Mouse (Mus musculus): Measurements from ENCODE around the gene Tor1b. TPM values are rescaled to one million over a fixed set of nuclear protein-coding genes. Genes with fewer than 3 reads are reported as not detected.

Gene Tor1b
- polyA plus RNA-seq, 1 experiment = 27.1 TPM

GRCm38 (mm10) chr2:30923099-30923498 is 29.7 kb upstream of the Tor1b start:
- TF ChIP-seq POLR2A (IDR thresholded peaks at IDR 0.05; ENCODE audit: insufficient read length, low read depth) (no peak), REST (IDR thresholded peaks at IDR 0.05; ENCODE audit: insufficient read depth, insufficient read length) (no peak), POLR2AphosphoS2 (IDR thresholded peaks at IDR 0.05; ENCODE audit: insufficient read length, low read depth) (no peak), MAX (IDR thresholded peaks at IDR 0.05; ENCODE audit: low read depth) (no peak), SRF (IDR thresholded peaks at IDR 0.05; ENCODE audit: control insufficient read depth, insufficient read length, low read depth) (no peak), TCF3 (IDR thresholded peaks at IDR 0.05; ENCODE audit: insufficient read length, low read depth) (no peak), USF1 (IDR thresholded peaks at IDR 0.05; ENCODE audit: low read depth) (no peak), MYOD1 (IDR thresholded peaks at IDR 0.05; ENCODE audit: control insufficient read depth in 1 of 3, insufficient read length in 2 of 3, low read depth in 2 of 3) (no peak), CEBPB (IDR thresholded peaks at IDR 0.05; ENCODE audit: insufficient read depth, poor library complexity, severe bottlenecking) (no peak)
- no peaks in the 10 kb centered on the region for H3K27me3 ChIP-seq (ENCODE audit: control insufficient read depth, insufficient read depth, insufficient read length)
- H3K36me3 ChIP-seq (ENCODE audit: control insufficient read depth, insufficient read depth) = no peaks in the 10 kb centered on the region
- H3ac ChIP-seq (ENCODE audit: control insufficient read depth, insufficient read length) = no peak overlapping the region
- H3K4me3 ChIP-seq = no peak overlapping the region
- no peak overlapping the region for H3K4me2 ChIP-seq (ENCODE audit: low read depth)
- H3K79me2 ChIP-seq (ENCODE audit: control insufficient read depth, insufficient read depth) = no peaks in the 10 kb centered on the region

DNA sequence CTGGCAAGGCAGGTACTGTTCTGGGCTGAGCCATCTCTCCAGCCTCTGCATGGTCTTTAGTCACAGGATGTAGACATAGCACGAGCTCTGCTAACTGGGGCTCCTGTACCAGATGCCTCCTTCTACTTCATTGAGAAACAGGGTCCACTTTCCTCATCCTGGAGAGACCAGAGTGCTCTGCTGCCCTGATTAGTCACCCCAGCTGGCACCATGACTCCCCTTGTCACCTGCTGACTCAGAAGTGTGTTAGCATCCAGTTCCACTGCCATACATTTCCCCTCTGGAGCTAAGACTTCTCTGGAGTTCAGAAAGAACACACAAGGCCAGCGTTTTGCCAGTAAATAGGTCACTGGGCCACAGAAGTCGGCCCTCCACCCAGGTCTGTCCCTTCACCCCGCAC is 27.6 kb upstream of the Tor1b start:
- Histone ChIP-seq H3K4me3 (no peak overlapping the region), H3K4me2 (ENCODE audit: low read depth) (no peak overlapping the region), H3ac (ENCODE audit: control insufficient read depth, insufficient read length) (no peak overlapping the region), H3K36me3 (ENCODE audit: control insufficient read depth, insufficient read depth) (no peaks in the 10 kb centered on the region), H3K27me3 (ENCODE audit: control insufficient read depth, insufficient read depth, insufficient read length) (no peaks in the 10 kb centered on the region), H3K79me2 (ENCODE audit: control insufficient read depth, insufficient read depth) (no peaks in the 10 kb centered on the region)
- TF ChIP-seq MYOG (IDR thresholded peaks at IDR 0.05; ENCODE audit: control insufficient read depth in 1 of 3, insufficient read depth in 1 of 3, insufficient read length in 2 of 3, low read depth in 2 of 3) (no peak), MYOD1 (IDR thresholded peaks at IDR 0.05; ENCODE audit: control insufficient read depth in 1 of 3, insufficient read length in 2 of 3, low read depth in 2 of 3) (peak in 1 of 3 experiments; percentile 71)

- TF ChIP-seq CEBPB (IDR thresholded peaks at IDR 0.05; ENCODE audit: insufficient read depth, poor library complexity, severe bottlenecking) = no peak
- TF ChIP-seq POLR2A (IDR thresholded peaks at IDR 0.05; ENCODE audit: insufficient read length, low read depth) = no peak
- no peak for TF ChIP-seq SRF (IDR thresholded peaks at IDR 0.05; ENCODE audit: control insufficient read depth, insufficient read length, low read depth)
- TF ChIP-seq POLR2AphosphoS2 (IDR thresholded peaks at IDR 0.05; ENCODE audit: insufficient read length, low read depth) = no peak
- TF ChIP-seq MAX (IDR thresholded peaks at IDR 0.05; ENCODE audit: low read depth) = no peak
- no peak for TF ChIP-seq MYOG (IDR thresholded peaks at IDR 0.05; ENCODE audit: control insufficient read depth in 1 of 3, insufficient read depth in 1 of 3, insufficient read length in 2 of 3, low read depth in 2 of 3)
- TF ChIP-seq TCF12 (IDR thresholded peaks at IDR 0.05; ENCODE audit: insufficient read depth, poor library complexity, severe bottlenecking) = no peak
- TF ChIP-seq REST (IDR thresholded peaks at IDR 0.05; ENCODE audit: insufficient read depth, insufficient read length) = no peak
- no peak for TF ChIP-seq USF1 (IDR thresholded peaks at IDR 0.05; ENCODE audit: low read depth)
- TF ChIP-seq E2F4 (IDR thresholded peaks at IDR 0.05; ENCODE audit: insufficient read depth) = no peak
- no peak for TF ChIP-seq MYOD1 (IDR thresholded peaks at IDR 0.05; ENCODE audit: control insufficient read depth in 1 of 3, insufficient read length in 2 of 3, low read depth in 2 of 3)
- no peak for TF ChIP-seq TCF3 (IDR thresholded peaks at IDR 0.05; ENCODE audit: insufficient read length, low read depth)
- no peaks in the 10 kb centered on the region for H3K79me2 ChIP-seq (ENCODE audit: control insufficient read depth, insufficient read depth)
- H3K4me3 ChIP-seq = no peak overlapping the region
- H3ac ChIP-seq (ENCODE audit: control insufficient read depth, insufficient read length) = no peak overlapping the region
- H3K36me3 ChIP-seq (ENCODE audit: control insufficient read depth, insufficient read depth) = no peaks in the 10 kb centered on the region
- no peaks in the 10 kb centered on the region for H3K27me3 ChIP-seq (ENCODE audit: control insufficient read depth, insufficient read depth, insufficient read length)
- no peak overlapping the region for H3K4me2 ChIP-seq (ENCODE audit: low read depth)
Measured at GRCm38 (mm10) chr2:30926381-30926780, 26.4 kb upstream of the Tor1b start.

DNA sequence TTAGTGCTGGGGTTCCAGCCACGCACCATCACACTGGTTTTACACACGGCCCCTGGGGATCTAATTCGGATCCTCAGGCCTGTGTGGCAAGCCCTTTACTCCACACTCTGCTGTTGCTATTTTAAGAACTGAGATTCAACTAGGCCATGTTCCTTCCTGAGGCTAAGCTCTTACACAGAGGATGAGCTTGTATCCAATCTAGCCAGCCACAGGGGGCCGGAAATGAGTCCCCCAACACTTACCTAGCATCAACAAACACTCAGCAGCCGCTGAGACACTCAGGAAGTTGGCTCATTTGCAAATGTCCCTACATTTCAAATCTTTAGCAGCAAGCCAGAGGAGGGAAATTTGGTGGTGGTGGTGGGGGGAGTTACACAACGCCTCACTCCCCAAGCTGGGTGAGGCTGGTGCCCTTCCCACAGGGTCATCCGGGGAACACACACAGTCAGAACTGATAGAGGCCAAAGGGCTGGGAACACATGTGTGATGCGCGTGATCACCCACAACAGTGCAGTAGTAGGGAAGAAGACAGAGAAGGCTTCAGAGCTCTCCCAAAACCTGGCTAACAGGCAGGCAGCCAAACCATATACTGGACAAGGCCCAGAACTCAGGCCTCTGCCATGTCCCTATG is 25.5 kb upstream of the Tor1b start:
- TF ChIP-seq SRF (IDR thresholded peaks at IDR 0.05; ENCODE audit: control insufficient read depth, insufficient read length, low read depth) (no peak), TCF12 (IDR thresholded peaks at IDR 0.05; ENCODE audit: insufficient read depth, poor library complexity, severe bottlenecking) (no peak), MAX (IDR thresholded peaks at IDR 0.05; ENCODE audit: low read depth) (no peak), TCF3 (IDR thresholded peaks at IDR 0.05; ENCODE audit: insufficient read length, low read depth) (no peak), REST (IDR thresholded peaks at IDR 0.05; ENCODE audit: insufficient read depth, insufficient read length) (no peak), POLR2AphosphoS2 (IDR thresholded peaks at IDR 0.05; ENCODE audit: insufficient read length, low read depth) (no peak), CEBPB (IDR thresholded peaks at IDR 0.05; ENCODE audit: insufficient read depth, poor library complexity, severe bottlenecking) (no peak), POLR2A (IDR thresholded peaks at IDR 0.05; ENCODE audit: insufficient read length, low read depth) (no peak), MYOG (IDR thresholded peaks at IDR 0.05; ENCODE audit: control insufficient read depth in 1 of 3, insufficient read depth in 1 of 3, insufficient read length in 2 of 3, low read depth in 2 of 3) (no peak)

More for the DNA sequence above, 25.5 kb upstream of the Tor1b start:
- peak overlapping the region; percentile 93 for H3K4me2 ChIP-seq (ENCODE audit: low read depth)
- H3K27me3 ChIP-seq (ENCODE audit: control insufficient read depth, insufficient read depth, insufficient read length) = no peaks in the 10 kb centered on the region
- no peaks in the 10 kb centered on the region for H3K36me3 ChIP-seq (ENCODE audit: control insufficient read depth, insufficient read depth)
- no peak overlapping the region for H3ac ChIP-seq (ENCODE audit: control insufficient read depth, insufficient read length)
- H3K4me3 ChIP-seq = no peak overlapping the region
- no peaks in the 10 kb centered on the region for H3K79me2 ChIP-seq (ENCODE audit: control insufficient read depth, insufficient read depth)

All from myocyte (in vitro differentiated cells).